Mouse (Mus musculus): ENCODE data around the gene Rap1gap2.

Gene Rap1gap2

DNA sequence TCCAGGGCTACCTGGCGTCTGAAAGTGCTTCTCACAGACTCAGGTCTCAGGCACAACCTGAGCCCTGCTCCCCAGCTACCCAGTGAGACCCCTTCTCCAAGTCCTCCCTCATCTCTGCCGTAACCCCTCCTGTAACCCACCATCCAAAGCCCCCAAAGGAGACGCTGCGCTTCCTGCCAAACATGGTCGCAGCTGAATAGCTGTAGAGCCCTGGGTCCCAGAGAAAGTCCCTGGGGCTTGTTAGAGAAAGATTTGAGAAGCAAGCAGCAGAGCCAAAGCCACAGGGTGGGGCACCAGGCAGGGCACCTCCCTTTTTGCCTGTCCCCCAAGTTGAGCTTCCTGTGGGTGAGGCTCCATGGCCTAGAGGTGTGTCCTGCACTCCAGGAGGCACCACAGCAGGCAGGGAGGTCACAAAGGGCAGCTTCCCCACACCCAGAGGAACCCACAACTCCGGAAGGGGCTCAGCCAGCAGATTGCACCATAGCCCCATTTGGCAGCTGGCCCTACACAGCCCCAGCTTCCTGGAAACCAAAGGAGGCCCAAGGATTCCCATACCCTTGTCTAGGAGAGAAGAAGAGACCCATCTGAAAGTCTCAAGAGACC lies 38.2 kb downstream of the Rap1gap2 start:
- no peak for DNase-seq

DNA sequence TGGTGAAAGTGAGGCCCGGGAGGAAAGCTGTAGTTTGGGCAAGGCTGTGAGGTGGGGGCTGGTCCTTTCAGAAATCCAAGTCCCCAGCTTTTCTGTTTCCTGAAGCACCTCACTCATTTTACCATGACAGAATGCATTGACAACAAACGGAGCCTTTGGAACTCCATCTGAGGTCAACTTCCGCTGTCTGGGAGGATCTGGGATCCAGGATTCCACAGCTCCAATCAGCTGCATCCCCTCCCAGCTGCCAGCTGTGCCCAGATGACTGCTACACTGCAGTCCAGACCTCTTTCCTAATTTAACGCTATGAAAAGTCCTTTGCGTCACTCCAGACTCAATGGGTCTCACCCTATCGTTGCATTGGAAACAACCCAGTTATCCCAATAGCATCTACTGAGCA lies 41.0 kb downstream of the Rap1gap2 start:
- no peak for DNase-seq

DNA sequence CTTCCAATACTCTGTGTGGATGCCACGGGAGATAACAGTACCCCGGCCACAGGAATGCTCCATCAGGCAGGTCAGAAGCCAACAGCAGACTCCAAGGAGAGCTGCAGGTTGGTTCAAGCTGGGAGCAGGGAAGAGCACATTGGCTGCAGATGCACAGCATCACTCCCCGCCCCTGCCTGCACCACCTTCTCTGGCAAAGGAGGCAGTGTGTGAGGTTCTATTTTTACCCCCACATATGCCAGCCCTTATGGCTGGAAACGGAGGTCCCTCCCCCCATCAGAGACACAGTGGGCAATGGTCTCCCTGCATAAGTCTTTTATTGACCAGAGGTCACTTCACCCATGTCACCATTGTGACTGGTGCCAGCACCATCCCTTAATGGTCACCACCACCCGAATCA lies 42.3 kb downstream of the Rap1gap2 start:
- no peak for DNase-seq

DNA sequence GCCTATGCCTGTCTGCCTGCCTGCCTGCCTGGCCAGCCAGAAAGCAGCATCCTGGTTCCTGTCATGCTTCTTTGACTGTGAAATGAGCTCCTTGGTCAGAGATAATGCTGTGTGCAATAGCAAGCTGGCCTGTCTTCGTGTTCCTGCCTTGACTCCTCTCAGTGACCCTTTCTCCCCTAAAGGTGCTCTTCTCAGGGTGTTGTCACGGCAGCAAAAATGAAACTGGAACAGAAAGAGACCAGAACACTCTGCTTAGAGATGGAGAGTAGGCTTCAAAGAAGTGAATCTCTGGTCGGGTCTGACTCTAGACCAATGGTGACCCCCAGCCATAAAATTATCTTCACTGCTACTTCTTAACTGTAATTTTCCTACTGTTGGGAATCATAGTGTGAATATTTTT lies 42.7 kb downstream of the Rap1gap2 start:
- no peak for DNase-seq

DNA sequence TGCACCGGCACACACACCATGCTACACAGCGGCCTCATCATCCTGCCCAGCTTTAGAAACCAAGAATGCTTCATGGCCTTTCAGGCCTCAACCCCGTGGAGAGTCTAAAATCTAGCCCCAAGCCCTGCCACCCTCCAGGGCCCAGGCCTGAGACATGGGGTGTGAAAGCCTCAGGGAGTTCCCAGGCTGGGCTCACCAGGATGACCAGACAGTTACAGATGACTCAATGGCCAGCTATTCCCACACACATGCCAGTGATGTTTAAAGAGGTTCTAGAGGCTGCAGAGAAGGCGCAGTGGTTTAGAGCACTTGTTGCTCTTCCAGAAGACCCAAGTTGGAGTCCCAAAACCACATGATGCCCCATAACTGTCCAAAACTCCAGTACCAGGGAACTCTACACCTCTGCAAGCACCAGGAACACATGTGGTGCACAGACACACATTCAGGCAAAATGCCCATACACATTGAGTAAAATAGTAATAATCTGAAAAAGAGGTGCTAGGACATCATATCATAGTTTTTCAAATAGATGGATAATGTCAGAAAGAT lies 44.3 kb downstream of the Rap1gap2 start:
- no peak for DNase-seq

DNA sequence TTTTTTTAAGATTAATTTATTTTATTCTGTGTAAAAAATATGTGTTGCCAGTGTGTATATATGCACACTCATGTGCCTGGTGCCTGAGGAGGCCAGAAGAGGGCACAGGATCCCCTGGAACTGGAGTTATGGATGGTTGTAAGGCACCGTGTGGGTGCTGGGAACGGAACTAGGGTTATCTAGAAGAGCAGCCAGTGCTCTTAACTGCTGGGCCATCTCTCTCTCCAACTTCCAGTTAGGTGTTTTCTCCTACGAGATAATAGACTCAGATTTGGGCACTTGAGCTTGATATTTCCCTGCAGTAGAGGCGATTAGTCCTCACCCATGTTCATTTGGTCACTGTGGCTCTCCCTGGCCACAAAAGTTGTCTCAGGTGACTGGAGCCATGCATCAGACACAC lies 49.3 kb downstream of the Rap1gap2 start:
- no peak for DNase-seq

DNA sequence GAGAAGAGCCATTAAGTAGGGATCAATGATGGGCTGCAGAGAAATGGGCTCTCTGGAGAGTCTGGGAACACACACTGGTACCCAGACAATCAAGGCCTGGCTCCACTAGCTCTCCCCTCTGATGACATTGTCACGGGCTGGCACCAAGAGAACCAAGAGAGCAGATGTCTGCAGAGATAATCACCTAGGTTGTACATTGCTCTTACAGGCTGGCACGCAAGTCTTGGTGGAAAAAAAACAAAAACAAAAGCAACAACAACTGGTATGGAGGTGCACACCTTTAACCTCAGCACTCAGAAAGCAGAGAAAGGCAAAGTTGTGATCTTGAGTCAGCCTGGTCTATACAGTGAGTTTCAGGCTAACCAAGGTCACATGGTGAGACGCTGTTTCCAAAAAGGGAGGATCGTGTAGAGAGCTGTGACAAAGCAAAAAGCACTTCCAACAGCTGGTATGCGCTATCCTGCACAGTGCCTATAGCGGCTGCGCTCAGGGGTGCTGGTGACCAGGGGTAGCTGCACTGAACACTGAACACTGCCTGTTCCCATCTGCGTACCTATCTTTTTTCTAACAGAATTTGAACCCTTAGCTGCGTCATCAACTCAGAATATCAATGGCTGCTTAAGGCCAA lies 50.0 kb downstream of the Rap1gap2 start:
- no peak for DNase-seq

DNA sequence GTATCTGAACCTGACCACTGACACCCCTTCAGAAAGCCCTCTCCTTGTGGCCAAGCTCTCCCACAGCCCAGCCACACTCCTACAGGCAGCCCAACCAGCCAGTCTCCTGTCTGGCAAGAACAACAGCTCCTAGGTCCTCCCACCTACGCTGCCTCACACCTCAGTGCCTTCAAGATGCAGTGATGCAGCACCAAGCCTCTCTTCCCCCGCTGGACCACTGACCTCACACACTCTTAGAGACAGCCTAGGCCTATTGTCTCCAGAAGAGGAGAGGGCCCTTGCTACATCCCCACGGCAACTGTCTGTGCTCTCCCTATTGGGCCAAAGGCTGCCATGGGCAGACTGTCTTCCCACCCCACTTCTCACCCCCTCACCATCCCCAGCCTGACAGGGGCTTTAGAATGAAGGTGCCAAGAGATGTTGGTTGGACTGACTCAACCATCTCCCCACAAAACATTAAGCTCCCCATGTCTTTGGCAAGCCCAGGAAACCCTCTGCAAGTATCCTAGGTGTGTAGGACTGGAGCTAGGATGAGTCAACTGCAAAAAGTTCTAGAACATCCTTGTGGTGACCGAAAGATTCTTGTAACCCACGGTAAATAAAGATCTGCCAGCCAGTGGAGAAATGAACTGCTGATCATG lies 50.8 kb downstream of the Rap1gap2 start:
- peak; percentile 51 to 69 for DNase-seq

DNA sequence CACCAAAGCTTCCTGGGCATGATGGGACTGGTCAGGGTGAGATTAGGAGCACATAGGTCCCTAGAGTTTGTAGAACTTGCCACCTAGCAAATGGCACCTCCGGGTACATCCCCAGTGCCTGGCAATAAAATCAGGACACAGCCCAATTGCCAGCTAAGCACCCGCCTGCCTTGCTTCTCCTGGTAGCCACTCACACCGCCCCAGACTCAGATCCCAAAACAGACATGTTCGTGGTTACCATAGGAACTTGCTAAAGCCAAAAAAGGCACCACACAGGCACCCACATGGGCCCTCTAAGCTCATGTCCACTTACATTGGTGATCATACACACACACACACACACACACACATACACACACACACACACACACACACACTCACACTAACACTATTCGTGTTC lies 51.8 kb downstream of the Rap1gap2 start:
- DNase-seq: no peak

DNA sequence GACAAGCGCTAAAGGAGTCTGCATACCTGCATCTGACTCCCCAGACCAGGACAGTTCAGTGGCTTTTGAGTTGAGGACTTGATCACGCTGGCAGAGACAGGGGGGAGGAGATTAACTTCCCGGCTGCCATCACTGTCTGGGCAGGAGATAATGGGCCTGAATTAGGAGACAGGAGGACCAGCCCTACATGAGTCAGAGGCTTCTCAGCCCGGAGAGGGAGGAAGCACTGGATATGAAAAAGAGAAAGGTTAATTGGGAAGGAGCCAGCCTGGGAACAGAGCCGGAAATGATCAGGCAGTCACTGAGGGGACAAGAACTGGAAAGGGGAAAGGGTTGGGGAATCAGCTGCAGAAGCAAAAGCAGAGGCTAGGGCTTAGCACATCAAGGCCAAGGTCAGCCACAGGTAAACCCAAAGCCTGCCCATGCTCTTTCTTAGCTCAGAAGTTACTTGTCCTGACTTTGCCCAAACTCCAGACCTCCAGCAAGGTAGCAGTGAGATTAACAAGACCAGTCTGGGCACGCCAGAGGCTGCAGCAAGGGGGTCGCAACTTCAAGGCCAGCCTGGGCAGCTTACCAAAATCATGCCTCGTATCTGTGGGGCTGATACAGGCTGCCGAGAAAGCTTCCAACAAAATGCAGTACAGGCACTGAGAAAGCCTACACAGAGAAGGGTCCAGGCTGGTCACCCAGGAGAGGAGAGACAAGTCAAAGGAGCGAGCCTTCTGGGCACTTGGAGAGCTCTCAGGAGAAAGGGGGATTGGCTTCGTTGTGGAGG lies 53.1 kb downstream of the Rap1gap2 start:
- peak; percentile 41 to 54 for DNase-seq

DNA sequence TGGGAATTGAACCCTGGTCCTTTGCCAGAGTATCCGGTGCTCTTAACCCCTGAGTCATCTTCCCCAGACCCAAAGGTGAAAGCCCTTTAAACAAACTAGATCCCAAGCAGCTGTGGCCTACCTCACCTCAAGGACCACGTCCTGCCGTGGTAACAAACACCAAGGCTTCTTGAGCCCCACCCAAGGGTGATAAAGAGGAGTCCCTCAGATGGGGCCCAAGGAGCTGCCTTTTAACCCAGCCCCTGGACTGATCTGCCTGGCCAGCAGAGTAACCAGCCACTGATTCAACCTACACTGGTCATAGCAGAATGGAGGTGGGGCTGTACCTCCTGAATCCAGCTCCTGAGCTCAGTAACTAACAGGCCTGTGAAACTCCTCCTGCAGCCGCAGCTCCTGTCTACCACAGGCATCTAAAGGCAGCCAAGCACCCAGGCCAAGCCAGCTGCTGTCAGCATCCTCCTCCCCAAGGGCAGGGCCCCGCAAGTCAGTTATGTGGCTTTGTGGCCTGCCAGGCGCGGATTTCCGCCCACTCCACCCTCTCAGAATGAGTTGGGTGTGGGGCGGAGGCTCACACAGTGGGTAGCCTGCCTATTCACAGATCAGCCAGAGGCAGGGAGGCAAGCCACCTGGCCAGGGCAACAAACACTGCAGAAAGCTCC lies 54.9 kb downstream of the Rap1gap2 start:
- DNase-seq: peak in 1 of 2 experiments; percentile 47

DNA sequence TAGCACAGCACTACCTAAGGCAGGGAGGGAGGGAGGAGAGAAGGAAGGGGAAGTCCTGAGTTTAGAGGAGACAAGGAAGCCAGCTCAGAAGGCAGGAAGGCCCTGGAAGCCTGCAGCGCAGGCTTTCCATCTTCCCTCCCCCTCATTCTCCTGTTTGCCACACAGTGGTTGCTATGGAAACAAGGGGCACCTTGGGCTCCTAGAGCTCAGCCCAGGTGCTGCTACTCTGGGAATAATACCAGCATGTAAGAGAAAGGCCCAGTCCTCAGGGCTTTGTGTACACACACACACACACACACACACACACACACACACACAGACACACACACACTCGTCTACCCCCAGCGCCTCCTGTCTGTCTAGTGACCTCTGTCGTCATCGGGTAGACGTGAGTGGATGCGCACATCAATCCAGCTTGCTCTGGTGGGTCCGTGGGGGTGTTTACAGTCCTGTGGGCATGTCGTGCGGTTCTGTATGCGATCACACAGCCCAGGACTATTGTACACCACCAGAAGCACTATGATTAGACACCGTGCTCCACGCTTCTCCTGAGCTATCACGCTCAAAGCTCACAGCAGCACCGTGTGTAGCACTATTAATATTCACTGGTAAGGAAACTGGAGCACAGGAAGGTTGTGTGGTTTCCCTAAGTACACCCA lies 55.9 kb downstream of the Rap1gap2 start:
- no peak for DNase-seq

DNA sequence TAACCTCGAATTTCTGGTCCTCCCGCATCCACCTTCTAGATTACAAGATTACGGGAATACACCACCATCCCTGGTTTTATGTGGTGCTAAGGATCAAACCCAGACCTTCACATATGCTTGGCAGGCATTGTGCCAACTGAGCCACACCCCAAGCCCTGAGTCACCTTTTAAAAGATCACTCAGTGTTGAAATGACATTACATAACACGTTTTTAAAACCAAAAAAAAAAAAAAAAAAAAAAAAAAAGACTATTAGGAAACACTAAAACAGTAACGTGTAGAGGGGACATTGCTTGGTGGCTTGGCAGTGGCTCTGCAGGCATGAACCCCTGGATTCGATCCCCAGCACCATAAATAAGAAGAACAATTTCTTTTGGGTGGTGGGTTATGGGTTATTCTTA lies 59.1 kb downstream of the Rap1gap2 start:
- DNase-seq: no peak

DNA sequence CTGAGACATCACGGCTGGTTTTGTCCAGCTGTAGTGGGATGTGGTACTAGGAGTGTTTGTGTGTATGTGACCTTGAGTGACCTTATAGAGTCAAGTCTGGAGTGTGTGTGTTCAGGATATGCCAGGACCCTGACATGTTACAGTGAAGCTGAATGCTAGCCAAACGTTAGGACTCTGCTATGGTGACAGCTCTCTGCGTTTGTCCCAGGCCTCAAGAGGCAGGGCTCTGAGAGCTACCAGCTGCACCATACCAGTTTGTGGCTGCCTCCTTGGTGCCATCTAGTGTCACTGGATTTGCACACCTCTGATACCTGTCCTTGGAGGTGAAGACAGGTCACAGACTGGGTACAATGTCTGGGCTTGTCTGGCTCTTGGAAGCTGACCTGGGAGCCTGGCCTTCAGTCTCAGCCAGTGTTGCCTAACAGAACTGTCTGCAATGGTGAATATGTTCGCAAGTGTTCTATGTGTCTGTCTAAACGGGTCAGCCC lies 60.1 kb downstream of the Rap1gap2 start:
- no peak for DNase-seq

DNA sequence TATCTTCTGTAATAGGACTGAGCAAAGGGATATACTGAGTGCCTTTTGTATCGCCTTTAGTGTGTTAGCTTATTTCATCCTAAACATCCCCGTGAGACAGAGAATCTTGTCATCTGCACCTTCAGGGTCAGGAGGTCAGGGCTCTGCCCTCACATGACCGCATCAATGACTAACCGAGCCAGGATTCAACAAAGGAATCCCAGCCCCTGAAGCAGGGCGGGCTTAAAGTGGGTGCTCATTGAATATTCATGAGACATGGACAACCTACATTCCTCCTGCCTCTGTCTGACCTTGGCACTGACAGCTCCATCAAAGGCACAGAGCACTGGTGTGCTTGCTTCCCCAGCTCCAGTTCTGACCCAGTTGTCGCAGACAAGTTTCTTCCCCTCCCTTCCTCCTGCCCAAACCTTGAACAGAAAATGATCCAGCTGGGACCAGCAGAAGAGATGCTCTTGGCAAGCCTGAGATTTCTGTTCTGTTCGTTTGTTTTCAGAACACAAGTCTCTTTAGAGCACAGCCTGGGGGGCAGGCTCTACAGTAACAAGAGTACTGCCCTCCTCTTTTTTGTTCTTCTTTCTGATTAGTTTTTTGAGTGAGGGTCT lies 61.8 kb downstream of the Rap1gap2 start:
- DNase-seq: peak; percentile 19 to 40

DNA sequence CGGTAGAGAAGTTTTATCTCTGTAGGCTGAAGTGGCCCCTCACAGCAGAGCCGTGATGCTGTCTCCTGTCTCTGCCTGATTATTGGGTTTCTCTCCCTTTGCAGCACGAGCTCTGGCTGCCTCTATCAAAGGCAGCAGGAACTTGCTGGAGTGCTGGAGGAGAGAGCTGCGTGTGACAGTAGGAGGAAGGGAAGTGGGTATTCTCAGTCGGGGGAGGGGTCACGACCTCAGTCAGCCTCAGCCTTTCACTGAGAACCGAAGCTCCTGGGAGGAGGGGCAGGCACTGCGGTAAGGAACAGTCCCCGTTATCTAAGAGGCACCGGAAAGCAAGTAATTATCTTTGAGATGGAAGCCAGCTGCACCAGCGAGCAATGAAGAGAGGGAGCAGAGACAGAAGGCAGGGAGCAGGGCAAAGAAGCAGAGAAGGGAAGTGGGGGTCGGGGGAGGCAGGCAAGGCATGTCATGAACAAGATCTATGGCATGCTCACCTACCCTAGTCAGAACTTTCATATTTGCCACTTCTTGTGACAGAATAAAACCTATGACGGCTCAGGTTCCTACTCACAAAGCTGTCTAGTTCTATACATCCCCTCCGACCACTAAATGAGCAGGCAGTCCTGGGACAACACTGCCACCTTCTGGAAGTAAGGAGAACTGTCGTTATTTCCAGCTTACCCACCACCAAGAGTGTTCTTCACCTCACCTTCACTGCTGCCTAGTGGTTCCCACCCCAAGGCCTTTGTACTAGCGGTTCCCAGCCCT lies 63.6 kb downstream of the Rap1gap2 start:
- peak; percentile 63 to 78 for DNase-seq

DNA sequence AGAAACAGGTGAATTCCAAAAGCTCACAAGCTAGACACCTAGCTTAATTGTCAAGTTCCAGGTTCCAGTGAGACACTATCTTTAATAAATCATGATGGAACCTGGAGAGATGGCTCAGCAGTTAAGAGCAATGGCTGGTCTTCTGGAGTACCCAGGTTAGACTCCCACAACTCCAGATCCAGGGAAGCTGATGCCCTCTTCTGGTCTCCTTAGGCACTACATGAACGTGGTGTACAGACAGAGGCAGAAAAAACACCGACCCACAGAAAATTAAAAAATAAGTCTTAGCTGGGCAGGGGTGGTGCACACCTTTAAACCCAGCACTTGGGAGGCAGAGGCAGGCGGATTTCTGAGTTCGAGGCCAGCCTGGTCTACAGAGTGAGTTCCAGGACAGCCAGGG lies 64.5 kb downstream of the Rap1gap2 start:
- DNase-seq: peak; percentile 58 to 71

DNA sequence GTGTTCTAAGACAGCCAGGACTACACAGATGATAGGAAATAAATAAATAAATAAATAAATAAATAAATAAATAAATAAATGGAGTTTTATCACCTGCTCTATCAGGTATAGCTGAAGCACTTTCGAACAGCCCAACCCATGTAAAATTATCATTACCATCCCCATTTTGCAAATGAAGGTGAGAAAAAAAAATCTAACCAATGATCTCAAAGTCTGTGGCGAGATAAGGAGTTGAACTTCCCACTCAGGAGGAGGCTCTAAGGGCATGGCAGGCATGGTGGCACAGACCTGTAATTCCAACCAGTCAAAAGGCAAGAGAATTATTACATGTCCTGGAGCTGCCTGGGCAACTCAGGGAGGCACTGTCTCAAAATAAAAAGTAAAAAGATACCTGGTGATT lies 65.2 kb downstream of the Rap1gap2 start:
- no peak for DNase-seq

DNA sequence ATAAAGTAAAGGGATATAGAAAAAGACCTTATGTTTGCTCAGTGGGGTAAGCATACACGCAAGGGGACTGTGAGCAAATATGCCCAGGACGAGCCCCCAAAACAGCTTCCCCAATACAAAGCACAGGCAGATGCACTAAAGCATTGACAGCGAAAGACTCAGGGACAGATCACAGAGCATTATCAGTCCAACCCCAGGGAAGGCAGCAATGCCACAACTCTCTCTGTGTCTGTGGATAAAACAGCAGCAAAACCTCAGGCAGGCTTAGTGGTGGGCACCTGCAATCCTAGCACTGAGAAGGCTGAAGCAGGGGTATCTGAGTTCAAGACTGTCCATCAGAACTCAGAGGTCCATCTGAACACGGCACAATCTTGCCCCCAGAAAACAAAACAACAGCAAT lies 73.4 kb downstream of the Rap1gap2 start:
- DNase-seq: no peak

DNA sequence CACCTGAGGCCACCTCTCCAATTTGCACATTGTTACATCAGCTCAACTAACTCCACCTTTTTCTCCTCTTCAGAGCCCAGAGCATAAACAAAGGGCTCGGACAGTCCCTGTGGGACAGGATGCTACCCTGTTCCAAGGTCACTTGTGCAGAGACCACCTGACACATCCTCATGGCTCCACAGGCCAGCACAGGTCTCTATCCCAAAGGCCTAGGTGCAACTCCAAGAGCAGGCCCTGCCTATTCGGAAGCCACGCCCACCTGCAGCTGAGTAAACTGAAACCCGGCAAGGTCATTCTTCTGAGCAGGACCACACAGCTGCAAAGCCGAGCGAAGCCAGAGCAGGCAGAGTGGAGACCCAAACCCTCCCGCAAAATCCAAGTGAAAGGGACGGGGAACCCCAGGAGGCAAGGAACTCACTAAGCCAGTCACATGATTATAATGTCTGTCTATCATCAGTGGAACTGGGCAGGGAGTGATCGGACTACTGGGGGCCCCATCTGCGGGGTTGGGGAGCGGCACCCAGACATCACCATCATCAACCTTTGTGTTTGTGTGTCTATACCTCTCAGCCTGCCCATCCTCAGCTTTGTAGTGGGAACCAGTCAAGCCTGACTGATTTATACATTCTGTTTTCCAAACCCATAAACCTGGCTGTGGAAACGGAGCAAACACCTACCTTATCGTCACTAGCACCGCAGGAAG lies 74.4 kb downstream of the Rap1gap2 start:
- DNase-seq: peak; percentile 72 to 82
